Mouse (Mus musculus): ENCODE measurements around the gene Gm14419. TPM values are rescaled to one million over a fixed set of nuclear protein-coding genes. Genes with fewer than 3 reads are reported as not detected.
"Not testable (repeated sequence)": the region's sequence is repeated elsewhere in the genome, so short reads cannot be mapped to it uniquely, and the experiment has no call there.

The Gm14419 gene
- total RNA-seq (2021), result 10 to 100 TPM; 18.3 to 21.3 TPM
- long read RNA-seq, experiment 1, partial matches to known transcripts, result 0 of 3 reads
- long read RNA-seq, experiment 1, other reads (novel, unspliced or antisense), result 1 of 3 reads
- long read RNA-seq, experiment 2, partial matches to known transcripts, result 0 of 2 reads
- long read RNA-seq, experiment 2, other reads (novel, unspliced or antisense), result 1 of 2 reads

DNA sequence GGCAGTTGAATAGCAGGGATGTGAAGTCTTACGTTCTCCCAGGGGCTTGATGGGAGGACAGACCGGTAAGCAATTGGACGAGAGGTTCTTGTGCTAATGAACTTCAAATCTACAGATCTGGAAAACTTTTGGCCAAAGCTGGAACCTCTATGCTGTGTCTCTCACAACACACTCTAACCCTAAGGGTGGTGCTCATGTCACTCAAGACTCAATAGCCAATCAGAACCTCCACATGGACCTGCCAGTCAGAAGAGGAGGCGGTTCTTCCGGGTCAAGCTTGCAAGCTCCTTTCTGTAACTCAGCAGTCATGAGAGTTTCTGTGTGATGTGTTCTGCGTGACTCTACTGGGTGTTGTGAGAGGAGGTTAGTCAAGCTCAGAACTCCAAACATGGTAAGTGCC, at the start of gene Gm14419:
Gene Gm14419 (plus strand): TSS at position 301 of the 400 bp plus-strand sequence.
- DNase-seq (ENCODE audit: low spot score in 2 of 2), result not testable (repeated sequence)

Other genes starting within 250 kb of the Gm14419 start
- 1 to 10 TPM; 7.6 to 8.6 TPM for gene Gm14295, start 202.3 kb upstream of the Gm14419 start, total RNA-seq (2021)
- gene Gm14408, start 169.8 kb upstream of the Gm14419 start, total RNA-seq (2021), result not detected
- gene Gm14296, start 73.1 kb upstream of the Gm14419 start, total RNA-seq (2021), result 1 to 10 TPM; 3.5 to 5.2 TPM
- under 1 TPM in 1 of 2 experiments, not detected in 1; 0.36 TPM for gene Gm14401, start 73.4 kb downstream of the Gm14419 start, total RNA-seq (2021)
- 10 to 100 TPM; 16.3 to 24.9 TPM for gene Gm14410, start 205.5 kb downstream of the Gm14419 start, total RNA-seq (2021)

Data from gastrocnemius, postnatal 4 days (tissue).